Mouse (Mus musculus) liver, embryonic 14 days (tissue): ENCODE data around the gene Ahcyl1. TPM values are rescaled to one million over a fixed set of nuclear protein-coding genes. Genes with fewer than 3 reads are reported as not detected.

Source experiments
- polyA plus RNA-seq: library from polyadenylated mRNA; depleted of rRNA; stranded (reverse); fragments of >200 nt; gene quantifications from 2 replicates; pipeline ENCODE4 v1.2.3, GENCODE M21; 2012; rRNA removed

Ahcyl1 gene
- 30.5 and 33.6 TPM in 2 replicates for polyA plus RNA-seq

DNA sequence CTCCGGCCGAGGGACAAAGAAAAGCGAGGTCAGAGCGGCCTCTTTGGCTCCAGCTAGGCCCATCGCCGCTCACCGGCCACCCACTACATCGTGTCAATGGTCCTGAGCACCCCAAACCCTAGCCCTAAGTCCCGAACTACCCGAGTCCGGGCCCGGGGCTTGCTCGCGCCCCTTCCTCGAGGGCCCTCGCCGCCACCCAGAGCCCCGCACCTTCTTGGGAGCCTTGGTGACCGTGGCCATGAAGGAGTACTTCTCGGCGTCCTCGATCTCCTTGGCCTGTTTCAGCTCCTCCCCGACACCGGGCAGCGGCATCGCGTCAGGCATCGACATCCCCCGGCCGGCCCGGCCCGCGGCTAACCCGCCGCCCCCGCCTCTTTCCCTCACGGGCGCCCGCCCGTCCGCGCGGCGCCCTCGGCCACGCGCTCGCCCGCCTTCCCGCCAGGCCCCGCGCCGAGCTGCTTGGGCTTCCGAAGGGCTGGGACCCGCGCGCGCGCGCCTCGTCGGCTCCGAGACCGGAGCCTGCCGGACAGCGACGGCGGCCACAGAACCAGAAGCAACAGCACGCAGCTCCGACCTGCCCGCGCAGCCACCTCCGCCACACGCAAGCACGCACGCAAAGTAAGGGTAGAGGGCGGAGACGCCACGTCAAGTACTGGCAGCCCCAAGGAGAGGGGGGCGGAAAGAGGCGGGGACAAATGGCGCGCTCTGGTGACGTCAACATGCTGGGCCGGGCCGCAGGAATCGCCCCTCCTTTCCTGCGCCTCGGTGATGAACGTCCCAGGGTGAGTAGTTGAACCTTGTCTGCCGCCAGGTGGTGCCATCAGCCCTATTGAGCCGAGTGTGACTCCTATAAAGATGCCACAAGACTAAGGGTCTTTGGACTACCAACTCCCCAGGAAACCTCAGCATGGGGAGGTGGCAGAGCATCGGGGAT is at the start of gene Ahcyl1:
TSS of gene Ahcyl1 (minus strand) at position 613 of the 934 bp plus-strand sequence.

DNA sequence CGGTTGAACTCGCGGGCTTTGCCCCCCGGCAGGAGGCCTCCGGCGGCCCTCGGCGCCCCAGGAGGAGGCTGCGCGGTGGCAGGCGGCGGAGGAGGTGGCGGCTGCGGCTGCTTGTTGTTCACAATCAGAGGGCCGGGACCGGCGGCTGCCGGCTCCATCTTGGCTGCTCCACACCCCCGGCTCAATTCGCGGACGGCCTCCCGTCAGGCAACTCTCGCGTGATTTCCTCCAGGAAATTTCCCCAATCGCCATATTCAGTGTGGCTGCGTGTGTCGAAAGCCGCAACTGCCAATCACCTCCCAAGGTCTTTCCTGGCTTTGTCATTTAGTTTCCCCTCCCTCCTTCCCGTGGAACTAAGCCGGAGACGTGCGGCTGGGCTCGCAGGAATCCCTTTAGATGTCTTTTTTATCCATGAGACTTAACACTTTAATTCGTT is 64.8 kb downstream of the Ahcyl1 start, which contains the start of gene Strip1:
TSS of gene Strip1 (minus strand) at position 172 of the 436 bp plus-strand sequence.

DNA sequence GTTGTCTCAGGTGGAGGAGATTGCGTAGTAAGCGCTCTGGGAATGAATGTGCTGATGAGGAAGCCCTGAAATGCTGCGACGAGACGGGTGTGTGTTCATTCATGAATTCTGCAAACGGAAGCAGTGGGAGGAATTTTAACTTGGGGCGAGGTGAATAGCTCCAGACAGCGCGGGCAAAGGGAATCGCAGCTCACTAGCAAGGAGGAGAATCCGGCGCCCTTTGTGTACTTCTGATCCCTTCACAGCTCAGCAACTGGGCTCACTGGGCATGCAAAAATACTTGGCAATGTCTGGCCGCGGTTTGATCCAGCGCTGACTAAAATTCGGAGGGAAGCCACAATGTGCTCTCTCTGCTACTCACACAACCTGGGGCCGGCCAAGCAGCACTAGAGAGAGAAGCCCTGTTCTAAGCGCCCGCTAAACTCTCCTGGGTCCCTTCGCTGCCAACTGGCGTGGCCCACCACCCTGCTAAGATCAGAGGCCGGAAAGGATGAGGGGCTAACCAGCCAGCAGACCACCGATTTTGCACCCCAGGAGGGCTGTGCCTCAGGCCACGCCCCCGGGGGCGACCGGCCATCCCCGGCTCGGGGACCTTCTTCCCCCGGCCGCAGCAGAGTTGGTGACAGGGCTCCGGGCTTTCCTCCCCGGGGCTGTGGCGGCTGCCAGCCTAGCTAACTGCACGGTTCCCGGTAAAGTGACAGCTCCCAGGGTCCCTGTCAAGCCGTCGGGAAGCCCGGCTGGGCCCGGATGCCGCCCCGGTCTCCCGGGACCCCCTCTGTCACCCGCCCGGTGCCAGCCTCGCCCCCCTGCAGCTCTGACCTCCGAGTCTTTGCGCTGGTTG is 65.5 kb downstream of the Ahcyl1 start, which contains the start of gene Gm10961:
TSS of gene Gm10961 (plus strand) at position 641 of the 841 bp plus-strand sequence.

Other genes with a start within 250 kb of the Ahcyl1 start
- gene Kcnc4, start 237.0 kb downstream of the Ahcyl1 start, polyA plus RNA-seq = 0.02 TPM in 1 of 2 replicates, not detected in the other
- gene Slc6a17, start 178.5 kb downstream of the Ahcyl1 start, polyA plus RNA-seq = 0.08 and 0.17 TPM in 2 replicates
- gene Ubl4b, start 141.5 kb downstream of the Ahcyl1 start, polyA plus RNA-seq = not detected in 2 replicates
- gene Alx3, start 101.5 kb downstream of the Ahcyl1 start, polyA plus RNA-seq = 0.02 and 0.07 TPM in 2 replicates
- not detected in 2 replicates for gene Gm10961, start 65.2 kb downstream of the Ahcyl1 start, polyA plus RNA-seq
- 9.0 and 10.2 TPM in 2 replicates for gene Strip1, start 64.9 kb downstream of the Ahcyl1 start, polyA plus RNA-seq
- 4.5 and 4.7 TPM in 2 replicates for gene Csf1, start 63.9 kb upstream of the Ahcyl1 start, polyA plus RNA-seq
- 0.06 TPM in 1 of 2 replicates, not detected in the other for gene Eps8l3, start 180.7 kb upstream of the Ahcyl1 start, polyA plus RNA-seq
- gene Gstm5, start 199.3 kb upstream of the Ahcyl1 start, polyA plus RNA-seq = 114 and 121 TPM in 2 replicates
- gene Gstm7, start 235.3 kb upstream of the Ahcyl1 start, polyA plus RNA-seq = 14.9 and 16.7 TPM in 2 replicates
- gene Gstm6, start 247.2 kb upstream of the Ahcyl1 start, polyA plus RNA-seq = 4.7 and 6.2 TPM in 2 replicates